Mouse (Mus musculus) monocyte, adult 5-6 weeks (primary cell): ENCODE data around the gene Atf5. TPM values are rescaled to one million over a fixed set of nuclear protein-coding genes. Genes with fewer than 3 reads are reported as not detected.

Experiments used
- ATAC-seq: fragments of 153-309, 156-312 bp; replicated peaks from 2 replicates; pipeline ENCODE4 v1.8.0; 2017; ENCODE audit warnings: mild to moderate bottlenecking; ENCODE audit not compliant: low TSS enrichment, insufficient number of reproducible peaks, severe bottlenecking, poor library complexity, low FRiP score
- total RNA-seq: library from RNA; stranded (forward); fragments of 200-1000, 200-491, 200-594 nt; gene quantifications from 3 replicates; pipeline ENCODE4 v1.2.3, GENCODE M21; 2017

The Atf5 gene
- total RNA-seq, 1 experiment from 2014 or later: 2.8 TPM

GRCm38 (mm10) chr7:44828706-44829105, 12.2 kb upstream of the Atf5 start:
- ATAC-seq: no peak

- ATAC-seq: peak; percentile 49
These were observed 10.3 kb upstream of the Atf5 start for GRCm38 (mm10) chr7:44826771-44827170.

- peak; percentile 64 for ATAC-seq
These were observed 8.4 kb upstream of the Atf5 start for GRCm38 (mm10) chr7:44824872-44825271.

GRCm38 (mm10) chr7:44823409-44823808, 7.0 kb upstream of the Atf5 start:
- no peak for ATAC-seq

GRCm38 (mm10) chr7:44821666-44822448, 5.4 kb upstream of the Atf5 start:
- no peak for ATAC-seq

GRCm38 (mm10) chr7:44820525-44820924, 4.1 kb upstream of the Atf5 start:
- ATAC-seq: no peak

- no peak for ATAC-seq
These were observed 3.4 kb upstream of the Atf5 start for GRCm38 (mm10) chr7:44819863-44820262.

- ATAC-seq: no peak
These were observed 2.9 kb upstream of the Atf5 start for GRCm38 (mm10) chr7:44819391-44819790.

- no peak for ATAC-seq
These were observed 2.3 kb upstream of the Atf5 start for GRCm38 (mm10) chr7:44818751-44819235.

GRCm38 (mm10) chr7:44818164-44818563, 1.7 kb upstream of the Atf5 start:
- ATAC-seq: no peak

- ATAC-seq: no peak
These were observed 983 bp upstream of the Atf5 start for GRCm38 (mm10) chr7:44817441-44817840.

GRCm38 (mm10) chr7:44815721-44816469, 563 bp downstream of the Atf5 start, which contains the start of the genes Nup62 and Il4i1:
Gene Nup62 (plus strand): TSS chr7:44816088.
Gene Il4i1 (plus strand): TSS chr7:44816387.
- peak; percentile 95 for ATAC-seq

- ATAC-seq: no peak
These were observed 1.4 kb downstream of the Atf5 start for GRCm38 (mm10) chr7:44814952-44815553.

- no peak for ATAC-seq
These were observed 2.0 kb downstream of the Atf5 start for GRCm38 (mm10) chr7:44814423-44814822.

GRCm38 (mm10) chr7:44813985-44814384, 2.5 kb downstream of the Atf5 start:
- ATAC-seq: no peak

GRCm38 (mm10) chr7:44812651-44813325, 3.7 kb downstream of the Atf5 start:
- no peak for ATAC-seq

GRCm38 (mm10) chr7:44810819-44811557, 5.5 kb downstream of the Atf5 start:
- no peak for ATAC-seq

GRCm38 (mm10) chr7:44810365-44810764, 6.1 kb downstream of the Atf5 start:
- ATAC-seq: no peak
